Mouse (Mus musculus) brain, embryonic 14.5 days (tissue): Measurements from ENCODE around the gene Zup1.

Experiments used
- CTCF ChIP-seq: fragments of 200-500 bp; IDR thresholded peaks from 2 replicates; pipeline ENCODE4 v1.5.1; 2012; ENCODE audit warnings: inconsistent platforms, mild to moderate bottlenecking, moderate library complexity, borderline replicate concordance; ENCODE audit not compliant: insufficient read depth, insufficient read length; ENCODE audit errors: extremely low read depth
- POLR2A ChIP-seq: fragments of 200-500 bp; IDR thresholded peaks from 2 replicates; pipeline ENCODE4 v1.6.1; 2012; ENCODE audit warnings: mild to moderate bottlenecking, inconsistent platforms, borderline replicate concordance; ENCODE audit not compliant: poor library complexity, insufficient read depth, insufficient read length, severe bottlenecking; ENCODE audit errors: extremely low read depth

GRCm38 (mm10) chr10:33904530-33905481, 46.3 kb downstream of the Zup1 start, which contains the start of gene Rsph4a:
- TF ChIP-seq CTCF = no peak
- no peak for TF ChIP-seq POLR2A
